Comparison of ENCODE assay signal across 17 mouse cellular contexts in genomic region chr2:62339222-62339944, GRCm38 (mm10).
"Had no signal": no experiment of that assay in that cellular context is flagged by ENCODE, and none has a peak within 500 bp of the region (broad histone marks: within the 10 kb centered on the region; RNA-seq: fewer than 3 reads in every experiment).

No protein-coding gene starts in this region.

- H3K4me2 ChIP-seq: limb, embryonic 12.5 days; liver, embryonic 13.5 days; lung, embryonic 15.5 days; midbrain, embryonic 11.5 days; midbrain, embryonic 15.5 days; neural tube, embryonic 12.5 days; stomach, embryonic 15.5 days had no signal

- H3K27me3 ChIP-seq: limb, embryonic 12.5 days; liver, embryonic 13.5 days; lung, embryonic 15.5 days; megakaryocyte, embryonic 14.5 days; midbrain, embryonic 15.5 days; neural tube, embryonic 12.5 days; stomach, embryonic 15.5 days had no signal

- H3K27ac ChIP-seq: limb, embryonic 12.5 days; liver, embryonic 13.5 days; lung, embryonic 15.5 days; macrophage; midbrain, embryonic 15.5 days; neural tube, embryonic 12.5 days; stomach, embryonic 15.5 days had no signal

- DNase-seq: kidney, postnatal 10 days; kidney, postnatal 4 days; liver; liver, embryonic 13.5 days; liver, postnatal 0 days; lung, postnatal 14 days; retina, postnatal 1 day; thymus, adult 2 months; thymus, postnatal 25 days had no signal

- H3K4me1 ChIP-seq: limb, embryonic 12.5 days; liver, embryonic 13.5 days; lung, embryonic 15.5 days; stomach, embryonic 15.5 days had no signal

- H3K9ac ChIP-seq: limb, embryonic 12.5 days; liver, embryonic 13.5 days; liver, postnatal 0 days; lung, embryonic 15.5 days; midbrain, embryonic 15.5 days; neural tube, embryonic 12.5 days; stomach, embryonic 15.5 days had no signal

- H3K36me3 ChIP-seq: limb, embryonic 12.5 days; liver, embryonic 13.5 days; lung, embryonic 15.5 days; midbrain, embryonic 15.5 days; neural tube, embryonic 12.5 days; stomach, embryonic 15.5 days had no signal

- ATAC-seq: liver, postnatal 0 days; midbrain, embryonic 15.5 days had no signal

- H3K4me3 ChIP-seq: limb, embryonic 12.5 days; liver, embryonic 13.5 days; lung, embryonic 15.5 days; megakaryocyte, embryonic 14.5 days; midbrain, embryonic 15.5 days; neural tube, embryonic 12.5 days; stomach, embryonic 15.5 days had no signal

- H3K9me3 ChIP-seq: limb, embryonic 12.5 days; liver, embryonic 13.5 days; lung, embryonic 15.5 days; megakaryocyte, embryonic 14.5 days; midbrain, embryonic 15.5 days; neural tube, embryonic 12.5 days; stomach, embryonic 15.5 days had no signal
